Mouse (Mus musculus) CH12.LX (cell line): ENCODE data around the gene Gins3. TPM values are rescaled to one million over a fixed set of nuclear protein-coding genes. Genes with fewer than 3 reads are reported as not detected.

Experiments used
- DNase-seq: peaks from one replicate; pipeline ENCODE4 v3.0.0-alpha.2; 2013; ENCODE audit errors: extremely low read depth
- H3K27ac ChIP-seq: 2 replicates; pipeline ENCODE4 v1.5.1; 2012; ENCODE audit warnings: low read depth, mild to moderate bottlenecking, control low read depth, moderate library complexity; ENCODE audit not compliant: insufficient read depth
- H3K27me3 ChIP-seq: replicated peaks from 2 replicates; pipeline ENCODE3; 2012; ENCODE audit warnings: inconsistent platforms
- H3K36me3 ChIP-seq, 2 experiments: replicated peaks in 1 of 2; 2 replicates each; pipeline versions ENCODE3 to v1.6.1; 2012; ENCODE audit warnings: inconsistent platforms in 1 of 2, low read length in 1 of 2, mild to moderate bottlenecking in 1 of 2, mixed read lengths in 1 of 2, moderate library complexity in 1 of 2; ENCODE audit not compliant: control insufficient read depth in 1 of 2, insufficient read depth in 1 of 2
- H3K4me1 ChIP-seq, 2 experiments: 2 replicates each; pipeline ENCODE4 v1.6.1; 2012; ENCODE audit warnings: inconsistent platforms in 1 of 2, moderate library complexity in 1 of 2; ENCODE audit not compliant: insufficient read depth in 2 of 2, control insufficient read depth in 1 of 2
- H3K4me2 ChIP-seq: 2 replicates; pipeline ENCODE4 v1.6.1; 2012; ENCODE audit warnings: low read depth, mild to moderate bottlenecking, control low read depth; ENCODE audit not compliant: poor library complexity, insufficient read depth, severe bottlenecking
- H3K4me3 ChIP-seq, 3 experiments: fragments of 150-350 bp in 1 of 3; sonication (generic) in 1 of 3; replicated peaks in 1 of 3; 2 replicates each; pipeline versions ENCODE3 to v1.5.1; 2011 to 2012; ENCODE audit warnings: low read depth in 2 of 3, low read length in 2 of 3, mild to moderate bottlenecking in 2 of 3, moderate library complexity in 2 of 3, control low read depth in 1 of 3, improper control_type of control experiment in 1 of 3, inconsistent platforms in 1 of 3, mixed read lengths in 1 of 3; ENCODE audit not compliant: poor library complexity in 1 of 3
- H3K79me2 ChIP-seq: replicated peaks from 2 replicates; pipeline ENCODE4 v1.6.1; 2012; ENCODE audit warnings: mild to moderate bottlenecking, moderate library complexity; ENCODE audit not compliant: control insufficient read depth, poor library complexity, insufficient read depth, severe bottlenecking; ENCODE audit errors: extremely low read depth
- H3K9ac ChIP-seq: 2 replicates; pipeline ENCODE4 v1.6.1; 2012; ENCODE audit warnings: low read depth, mild to moderate bottlenecking, control low read depth, moderate library complexity; ENCODE audit not compliant: insufficient read depth
- H3K9me3 ChIP-seq: replicated peaks from 2 replicates; pipeline ENCODE3; 2012; ENCODE audit warnings: low read length, inconsistent platforms, mixed read lengths
- BHLHE40 ChIP-seq: IDR thresholded peaks from 2 replicates; pipeline ENCODE4 v1.6.1; 2011; ENCODE audit warnings: mild to moderate bottlenecking, low read depth, low read length, improper control_type of control experiment
- CHD1 ChIP-seq: IDR thresholded peaks from 2 replicates; pipeline ENCODE4 v1.6.1; 2012; ENCODE audit warnings: low read depth, low read length, improper control_type of control experiment, inconsistent platforms
- CTCF ChIP-seq, 2 experiments: IDR thresholded peaks in 1 of 2; conservative IDR thresholded peaks in 1 of 2; 2 replicates each; pipeline ENCODE4 v1.5.1; 2011 to 2012; ENCODE audit warnings: low read depth in 2 of 2, low read length in 2 of 2, improper control_type of control experiment in 1 of 2, inconsistent platforms in 1 of 2, mild to moderate bottlenecking in 1 of 2, moderate library complexity in 1 of 2
- E2F4 ChIP-seq: IDR thresholded peaks from 2 replicates; pipeline ENCODE4 v1.6.1; 2011; ENCODE audit warnings: low read depth, low read length, improper control_type of control experiment; ENCODE audit not compliant: insufficient replicate concordance
- EP300 ChIP-seq: IDR thresholded peaks from 2 replicates; pipeline ENCODE4 v1.6.1; 2011; ENCODE audit warnings: low read length, improper control_type of control experiment
- ETS1 ChIP-seq: conservative IDR thresholded peaks from 2 replicates; pipeline ENCODE4 v1.6.1; 2012; ENCODE audit warnings: low read depth, mild to moderate bottlenecking, inconsistent platforms, low read length, improper control_type of control experiment, moderate library complexity
- IRF4 ChIP-seq: IDR thresholded peaks from 2 replicates; pipeline ENCODE4 v1.6.1; 2014; ENCODE audit warnings: low read depth, mild to moderate bottlenecking, inconsistent platforms, low read length, improper control_type of control experiment
- JUN ChIP-seq: IDR thresholded peaks from 2 replicates; pipeline ENCODE4 v1.6.1; 2011; ENCODE audit warnings: low read depth, mild to moderate bottlenecking, low read length, improper control_type of control experiment, moderate library complexity; ENCODE audit not compliant: insufficient read depth
- JUND ChIP-seq: conservative IDR thresholded peaks from 2 replicates; pipeline ENCODE4 v1.6.1; 2011; ENCODE audit warnings: low read depth, low read length, improper control_type of control experiment
- KAT2A ChIP-seq: IDR thresholded peaks from 2 replicates; pipeline ENCODE4 v1.6.1; 2012; ENCODE audit warnings: low read length, improper control_type of control experiment, inconsistent platforms; ENCODE audit not compliant: insufficient replicate concordance
- MAZ ChIP-seq: IDR thresholded peaks from 2 replicates; pipeline ENCODE4 v1.6.1; 2012; ENCODE audit warnings: low read depth, mild to moderate bottlenecking, inconsistent platforms, low read length, improper control_type of control experiment, moderate library complexity
- MEF2A ChIP-seq: IDR thresholded peaks from 2 replicates; pipeline ENCODE4 v1.6.1; 2014; ENCODE audit warnings: low read depth, mild to moderate bottlenecking, inconsistent platforms, low read length, improper control_type of control experiment, borderline replicate concordance
- MXI1 ChIP-seq: IDR thresholded peaks from 2 replicates; pipeline ENCODE4 v1.6.1; 2011; ENCODE audit warnings: mild to moderate bottlenecking, low read depth, low read length, improper control_type of control experiment
- NELFE ChIP-seq: IDR thresholded peaks from 2 replicates; pipeline ENCODE4 v1.6.1; 2011; ENCODE audit warnings: low read depth, low read length, improper control_type of control experiment
- PAX5 ChIP-seq: IDR thresholded peaks from 2 replicates; pipeline ENCODE4 v1.6.1; 2012; ENCODE audit warnings: low read length, inconsistent platforms, mixed read lengths
- POLR2A ChIP-seq: IDR thresholded peaks from 2 replicates; pipeline ENCODE4 v1.6.1; 2011; ENCODE audit warnings: low read depth, mild to moderate bottlenecking, improper control_type of control experiment, low read length
- POLR2AphosphoS2 ChIP-seq: IDR thresholded peaks from 2 replicates; pipeline ENCODE4 v1.6.1; 2011; ENCODE audit warnings: low read depth, low read length, improper control_type of control experiment
- SIN3A ChIP-seq: IDR thresholded peaks from 2 replicates; pipeline ENCODE4 v1.6.1; 2012; ENCODE audit warnings: low read length, improper control_type of control experiment, inconsistent platforms
- TCF12 ChIP-seq: IDR thresholded peaks from 2 replicates; pipeline ENCODE4 v1.6.1; 2014; ENCODE audit warnings: low read depth, mild to moderate bottlenecking, inconsistent platforms, low read length, improper control_type of control experiment
- USF2 ChIP-seq: conservative IDR thresholded peaks from 2 replicates; pipeline ENCODE4 v1.6.1; 2011; ENCODE audit warnings: low read depth, low read length, improper control_type of control experiment
- ZKSCAN1 ChIP-seq: IDR thresholded peaks from 2 replicates; pipeline ENCODE4 v1.6.1; 2012; ENCODE audit warnings: low read depth, inconsistent platforms, low read length, improper control_type of control experiment, borderline replicate concordance
- ZMIZ1 ChIP-seq: IDR thresholded peaks from 2 replicates; pipeline ENCODE4 v1.6.1; 2012; ENCODE audit warnings: low read depth, mild to moderate bottlenecking, inconsistent platforms, low read length, improper control_type of control experiment
- dilution Hi-C: fragments of 300-500 bp; cut with MboI; formaldehyde crosslinking; loops from 2 replicates; pipeline ENCODE4 v1.14.3; 2020; ENCODE audit warnings: low sequenced_read_pairs; ENCODE audit not compliant: extremely low pct_unique_long_range_greater_than_20kb, extremely low pct_ligation_motif_present
- in situ Hi-C: fragments of 300-500 bp; cut with MboI; formaldehyde crosslinking; loops from 3 replicates; pipeline ENCODE4 v1.14.3; 2019; ENCODE audit warnings: low sequenced_read_pairs, low pct_ligation_motif_present, low pct_unique_long_range_greater_than_20kb, mixed read lengths
- polyA plus RNA-seq: library from polyadenylated mRNA; unstranded; fragments of >175 nt; gene quantifications from 2 replicates; pipeline ENCODE4 v1.2.1, GENCODE M21; 2012; ENCODE audit warnings: low read depth; ENCODE audit not compliant: insufficient read length
- total RNA-seq, 2 experiments: library from RNA; depleted of rRNA; stranded (reverse); fragments of 300-350 nt in 1 of 2; fragments of >200 nt in 1 of 2; gene quantifications; 2 replicates each; pipeline ENCODE4 v1.2.3; 2012 to 2014

Gins3 gene
- total and polyA plus RNA-seq, 3 experiments, result 10.4 to 18.0 (median 14.2) TPM

- no peak for DNase-seq
- H3K27ac ChIP-seq, result no peak overlapping the region
- peaks cover 0 to 6% of the 10 kb centered on the region in 2 experiments; a peak in 1 of 4 replicates for H3K4me1 ChIP-seq
- no peaks in the 10 kb centered on the region for H3K27me3 ChIP-seq
- H3K36me3 ChIP-seq, result peaks cover 11 to 27% of the 10 kb centered on the region in 2 experiments
- H3K9me3 ChIP-seq, result no peaks in the 10 kb centered on the region
- no peak for TF ChIP-seq KAT2A
- TF ChIP-seq POLR2AphosphoS2, result no peak
- TF ChIP-seq ZMIZ1, result no peak
- TF ChIP-seq CTCF (conservative IDR thresholded peaks at IDR 0.05 in 1 of 2, IDR thresholded peaks at IDR 0.05 in 1 of 2; ENCODE audit: low read depth in 2 of 2, low read length in 2 of 2), result no peak
- no peak for TF ChIP-seq ETS1
- no peak for TF ChIP-seq EP300
- TF ChIP-seq CHD1, result no peak
- TF ChIP-seq MAZ, result no peak
- H3K4me2 ChIP-seq, result no peak overlapping the region
- H3K9ac ChIP-seq, result no peak overlapping the region
- no peak overlapping the region for H3K4me3 ChIP-seq
- dilution Hi-C loops, result no loop called here
- H3K79me2 ChIP-seq, result no peaks in the 10 kb centered on the region
- in situ Hi-C loops, result no loop called here
Observed at GRCm38 (mm10) chr8:95648251-95648650, 15.0 kb downstream of the Gins3 start.

DNA sequence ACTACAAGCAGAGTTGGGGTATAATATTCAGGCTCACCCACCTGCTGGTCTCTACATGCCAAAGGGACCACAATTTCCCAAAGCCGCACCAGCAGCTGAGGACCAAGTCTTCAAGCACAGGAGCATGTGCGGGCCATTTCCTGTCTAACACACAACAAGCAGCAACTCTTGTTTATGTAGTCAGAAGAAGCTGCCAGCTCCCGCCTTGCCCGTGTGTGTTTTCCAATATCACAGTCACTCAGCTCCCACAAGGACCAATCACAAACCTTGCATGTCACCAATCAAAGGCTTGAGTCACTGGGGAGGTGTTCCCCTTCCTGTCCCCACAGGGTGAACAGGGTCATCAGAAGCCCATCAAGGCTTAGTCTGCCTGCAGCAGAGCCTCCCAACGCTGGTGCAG lies 20.1 kb downstream of the Gins3 start:
- no peak for DNase-seq
- in situ Hi-C loops (no loop called here), dilution Hi-C loops (no loop called here)
- peaks cover 0 to 12% of the 10 kb centered on the region in 2 experiments; a peak in 2 of 4 replicates for H3K4me1 ChIP-seq
- TF ChIP-seq MEF2A, result no peak
- no peak for TF ChIP-seq KAT2A
- no peak for TF ChIP-seq SIN3A
- TF ChIP-seq BHLHE40, result no peak
- no peak for TF ChIP-seq IRF4
- TF ChIP-seq EP300, result no peak
- TF ChIP-seq JUND, result no peak
- no peak for TF ChIP-seq ZMIZ1
- no peak for TF ChIP-seq E2F4
- no peak for TF ChIP-seq USF2
- no peak for TF ChIP-seq MXI1
- TF ChIP-seq NELFE, result no peak
- TF ChIP-seq JUN, result no peak
- TF ChIP-seq POLR2A, result no peak
- no peak for TF ChIP-seq POLR2AphosphoS2
- no peak for TF ChIP-seq ZKSCAN1
- no peak for TF ChIP-seq ETS1
- TF ChIP-seq PAX5, result no peak
- TF ChIP-seq TCF12, result no peak
- no peaks in the 10 kb centered on the region for H3K79me2 ChIP-seq
- no peak overlapping the region for H3K27ac ChIP-seq
- no peak overlapping the region for H3K9ac ChIP-seq
- H3K4me2 ChIP-seq, result no peak overlapping the region
- H3K4me3 ChIP-seq, result no peak overlapping the region
- H3K36me3 ChIP-seq, result peaks cover 0 to 2% of the 10 kb centered on the region in 2 experiments
- H3K9me3 ChIP-seq, result no peaks in the 10 kb centered on the region
- H3K27me3 ChIP-seq, result no peaks in the 10 kb centered on the region
